Mouse (Mus musculus) adrenal gland (tissue): Measurements from ENCODE around the gene Cep41.

ENCODE experiments used
- intact Hi-C: fragments of 180-260 bp; cut with DNase I; formaldehyde crosslinking; loops from one replicate; pipeline ENCODE4 v1.15.1; 2025

Cep41 gene

GRCm38 (mm10) chr6:30711365-30711763 lies 17.8 kb upstream of the Cep41 start:
- intact Hi-C loops, result no loop called here

GRCm38 (mm10) chr6:30710371-30711364 lies 17.1 kb upstream of the Cep41 start:
- intact Hi-C loops, result no loop called here

- intact Hi-C loops, result no loop called here
Measured at GRCm38 (mm10) chr6:30709115-30709514, 15.6 kb upstream of the Cep41 start.

- intact Hi-C loops, result no loop called here
Measured at GRCm38 (mm10) chr6:30703977-30704602, 10.5 kb upstream of the Cep41 start.

- intact Hi-C loops, result no loop called here
Measured at GRCm38 (mm10) chr6:30703476-30703875, 9.9 kb upstream of the Cep41 start.

GRCm38 (mm10) chr6:30702881-30703280 lies 9.3 kb upstream of the Cep41 start:
- intact Hi-C loops, result no loop called here

- intact Hi-C loops, result no loop called here
Measured at GRCm38 (mm10) chr6:30700182-30700581, 6.6 kb upstream of the Cep41 start.

GRCm38 (mm10) chr6:30698036-30698435 lies 4.5 kb upstream of the Cep41 start:
- intact Hi-C loops, result no loop called here

- intact Hi-C loops, result no loop called here
Measured at GRCm38 (mm10) chr6:30697464-30697863, 3.9 kb upstream of the Cep41 start.

- intact Hi-C loops, result no loop called here
Measured at GRCm38 (mm10) chr6:30695124-30695523, 1.6 kb upstream of the Cep41 start.

GRCm38 (mm10) chr6:30694209-30694608 lies 660 bp upstream of the Cep41 start:
- intact Hi-C loops, result no loop called here

- intact Hi-C loops, result no loop called here
Measured at GRCm38 (mm10) chr6:30692826-30693225, 723 bp downstream of the Cep41 start.

- intact Hi-C loops, result no loop called here
Measured at GRCm38 (mm10) chr6:30687198-30687597, 6.4 kb downstream of the Cep41 start.

GRCm38 (mm10) chr6:30684570-30684969 lies 9.0 kb downstream of the Cep41 start:
- intact Hi-C loops, result no loop called here

- intact Hi-C loops, result no loop called here
Measured at GRCm38 (mm10) chr6:30681935-30682900, 11.3 kb downstream of the Cep41 start.

GRCm38 (mm10) chr6:30680442-30680841 lies 13.1 kb downstream of the Cep41 start:
- intact Hi-C loops, result no loop called here

GRCm38 (mm10) chr6:30679567-30679966 lies 14.0 kb downstream of the Cep41 start:
- intact Hi-C loops, result no loop called here

GRCm38 (mm10) chr6:30678482-30678881 lies 15.1 kb downstream of the Cep41 start:
- intact Hi-C loops, result no loop called here

GRCm38 (mm10) chr6:30677591-30677990 lies 16.0 kb downstream of the Cep41 start:
- intact Hi-C loops, result no loop called here

- intact Hi-C loops, result no loop called here
Measured at GRCm38 (mm10) chr6:30676506-30676905, 17.0 kb downstream of the Cep41 start.

- intact Hi-C loops, result no loop called here
Measured at GRCm38 (mm10) chr6:30675281-30675771, 18.2 kb downstream of the Cep41 start.
